Mouse (Mus musculus): ENCODE results near the gene Olfr1471. TPM values are rescaled to one million over a fixed set of nuclear protein-coding genes. Genes with fewer than 3 reads are reported as not detected.
"Not testable (repeated sequence)": the region's sequence is repeated elsewhere in the genome, so short reads cannot be mapped to it uniquely, and the experiment has no call there.

Olfr1471 gene
- total RNA-seq (2022), result not detected

DNA sequence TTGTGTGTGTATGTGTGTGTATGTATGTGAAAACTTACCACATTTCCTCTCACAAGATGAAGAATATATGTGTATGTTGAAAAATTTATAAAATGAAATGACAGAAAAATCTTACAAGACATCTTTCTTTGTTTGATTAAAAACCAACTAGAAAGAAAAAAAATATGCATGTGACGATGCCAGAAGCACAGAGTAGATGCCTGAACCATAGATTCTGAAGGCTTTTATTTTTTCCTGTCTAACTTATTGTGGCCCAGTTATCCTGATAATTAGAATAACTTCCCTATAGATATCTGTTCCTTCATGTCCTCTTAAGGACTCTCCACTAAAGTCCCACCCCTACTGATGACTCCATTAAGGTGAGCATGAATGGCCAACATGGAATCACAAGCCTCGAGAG lies at the start of gene Olfr1471:
Gene Olfr1471, plus strand, starts transcription at position 301 of the 400 bp plus-strand sequence.
- DNase-seq, result not testable (repeated sequence)

DNA sequence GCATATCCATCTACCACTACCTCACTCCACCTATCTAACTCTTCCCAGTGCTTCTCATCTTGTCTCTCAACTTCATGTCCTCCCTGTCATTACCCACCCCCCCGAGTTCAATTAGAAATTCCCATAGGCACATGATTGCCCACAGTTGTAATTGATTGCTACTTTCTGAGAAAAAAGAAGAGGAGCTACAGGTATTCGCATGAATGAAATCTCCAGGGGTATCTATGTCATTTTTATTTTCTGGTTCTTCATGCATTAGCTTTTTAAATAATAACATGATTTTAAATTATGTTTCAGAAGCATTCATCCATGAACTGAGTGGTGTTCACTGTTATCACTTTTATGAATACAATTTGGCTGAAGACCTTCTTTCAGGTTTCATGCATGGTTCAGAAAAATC lies 35.7 kb upstream of the Olfr1471 start, which contains the start of gene Olfr1469:
Gene Olfr1469, plus strand, starts transcription at position 301 of the 400 bp plus-strand sequence.
- no peak for DNase-seq

DNA sequence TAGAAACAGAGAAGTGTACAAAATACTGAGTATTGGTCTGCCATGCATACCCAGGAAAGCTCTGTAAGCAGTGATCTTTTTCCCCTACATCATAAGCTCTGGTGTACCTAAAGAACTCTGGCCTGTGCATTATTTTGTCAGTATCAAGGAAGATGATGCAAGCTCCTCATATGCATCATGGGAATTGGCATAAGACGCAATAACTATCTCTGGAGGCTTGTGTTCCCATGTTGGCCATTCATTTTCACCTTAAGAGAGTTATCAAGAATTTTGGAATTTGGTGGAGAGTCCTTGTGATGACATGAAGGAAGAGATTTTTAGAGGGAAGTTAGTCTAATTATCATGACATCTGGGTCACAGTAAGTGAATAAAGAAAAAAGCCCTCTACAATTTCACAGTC lies 12.8 kb downstream of the Olfr1471 start, which contains the start of gene Olfr1472:
Gene Olfr1472, minus strand, starts transcription at position 101 of the 400 bp plus-strand sequence.
- no peak for DNase-seq

DNA sequence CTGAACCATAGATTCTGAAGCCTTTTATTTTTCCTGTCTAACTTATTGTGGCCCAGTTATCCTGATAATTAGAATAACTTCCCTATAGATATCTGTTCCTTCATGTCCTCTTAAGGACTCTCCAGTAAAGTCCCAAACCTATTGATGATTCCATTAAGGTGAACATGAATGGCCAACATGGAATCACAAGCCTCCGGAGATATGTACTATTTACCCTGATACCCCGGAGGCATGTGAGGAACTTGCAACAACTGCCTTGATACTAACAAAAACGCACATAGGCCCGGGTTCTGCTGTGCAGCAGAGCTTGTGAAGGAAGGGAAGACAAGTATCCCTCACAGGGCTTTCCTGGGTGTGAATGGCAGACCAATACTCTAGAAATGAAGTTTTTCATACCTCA lies 26.1 kb downstream of the Olfr1471 start, which contains the start of gene Olfr1474:
Gene Olfr1474, plus strand, starts transcription at position 301 of the 400 bp plus-strand sequence.
- DNase-seq, result not testable (repeated sequence)

DNA sequence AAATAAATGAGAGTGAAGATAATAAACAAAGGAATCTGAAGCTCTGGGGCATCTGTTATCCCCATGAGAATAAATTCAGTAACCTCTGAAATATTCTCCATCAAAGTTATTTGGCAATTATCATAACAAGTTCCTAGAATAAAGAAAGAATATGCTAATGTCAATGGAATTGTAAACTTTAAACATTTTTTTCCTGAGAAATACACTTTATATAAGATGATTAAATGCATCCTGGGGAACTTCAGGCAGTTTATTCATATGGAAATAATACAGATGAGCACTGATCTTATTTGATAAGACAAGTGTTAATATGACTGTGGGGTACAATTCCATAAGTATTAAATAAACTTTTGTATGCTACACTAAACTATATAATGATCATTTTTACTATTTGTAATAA lies 36.9 kb downstream of the Olfr1471 start, which contains the start of gene Olfr1475:
Gene Olfr1475, minus strand, starts transcription at position 101 of the 400 bp plus-strand sequence.
- DNase-seq, result no peak

DNA sequence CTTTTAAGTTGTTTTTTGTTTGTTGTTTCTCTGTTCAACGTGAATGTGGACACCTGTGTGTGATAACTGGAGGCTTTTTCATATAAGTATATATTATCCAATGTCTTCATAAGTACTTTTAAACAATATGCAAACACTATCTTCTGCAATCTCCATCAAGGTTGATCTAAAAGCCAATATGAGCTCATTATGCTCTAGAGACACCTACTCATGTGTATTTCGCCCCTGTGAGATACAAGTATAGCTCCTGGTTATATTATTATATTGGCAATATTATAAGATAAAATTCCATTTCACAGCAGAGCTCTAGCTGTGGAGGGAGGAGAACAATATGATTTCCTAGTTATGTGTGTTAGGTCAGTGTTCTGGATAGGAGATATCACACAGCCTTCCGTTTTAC lies 57.0 kb downstream of the Olfr1471 start, which contains the start of gene Olfr1477:
Gene Olfr1477, plus strand, starts transcription at position 301 of the 400 bp plus-strand sequence.
- no peak for DNase-seq

Other genes with a start within 250 kb of the Olfr1471 start
- gene Olfr1463, start 212.1 kb upstream of the Olfr1471 start, total RNA-seq (2022), result not detected
- gene Olfr1465, start 127.9 kb upstream of the Olfr1471 start, total RNA-seq (2022), result not detected
- gene Olfr1466, start 104.5 kb upstream of the Olfr1471 start, total RNA-seq (2022), result not detected
- not detected for gene Olfr1467, start 81.2 kb upstream of the Olfr1471 start, total RNA-seq (2022)
- not detected for gene Olfr1469, start 35.6 kb upstream of the Olfr1471 start, total RNA-seq (2022)
- gene Olfr1472, start 12.7 kb downstream of the Olfr1471 start, total RNA-seq (2022), result not detected
- not detected for gene Olfr1474, start 26.2 kb downstream of the Olfr1471 start, total RNA-seq (2022)
- gene Olfr1475, start 36.8 kb downstream of the Olfr1471 start, total RNA-seq (2022), result not detected
- not detected for gene Olfr1477, start 57.1 kb downstream of the Olfr1471 start, total RNA-seq (2022)
- not detected for gene Olfr1480, start 84.5 kb downstream of the Olfr1471 start, total RNA-seq (2022)
- not detected for gene Olfr1484, start 140.1 kb downstream of the Olfr1471 start, total RNA-seq (2022)
- not detected for gene Olfr1487, start 174.0 kb downstream of the Olfr1471 start, total RNA-seq (2022)
- not detected for gene Olfr1489, start 188.2 kb downstream of the Olfr1471 start, total RNA-seq (2022)
- gene Olfr1490, start 207.7 kb downstream of the Olfr1471 start, total RNA-seq (2022), result not detected